8 mouse cellular contexts compared by ENCODE assay signal in the genomic region with DNA sequence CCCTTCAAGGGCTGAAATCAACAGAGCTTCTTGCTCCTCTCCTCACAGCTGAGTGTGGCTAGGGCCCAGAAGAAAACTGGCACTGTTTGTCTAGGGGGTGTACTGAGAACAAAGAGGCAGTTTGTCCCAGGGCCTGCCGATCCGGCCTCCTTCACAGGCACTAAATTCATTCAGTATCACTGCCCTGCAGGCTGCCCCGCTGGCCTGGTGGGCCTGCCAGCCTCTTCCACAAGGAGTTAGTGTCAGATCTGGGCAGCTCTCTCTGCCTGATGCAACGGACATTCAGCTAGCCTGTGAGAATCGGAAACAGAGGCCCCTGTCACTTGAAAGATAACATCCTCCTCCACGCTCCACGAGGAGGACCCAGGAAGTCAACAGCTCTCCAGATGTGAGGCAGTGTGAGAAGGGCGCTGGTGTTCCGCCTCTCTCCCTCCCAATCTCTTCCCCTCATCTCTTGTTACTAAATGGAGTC.
DNase-seq lines count a peak whose midpoint lies in the region; ATAC-seq and TF ChIP-seq lines count a peak whose summit lies in the region.

No protein-coding gene starts in this region.

- intact Hi-C loops in left cerebral cortex, postnatal 36 days (cut with DNase I) = no loop called here

- H3K36me3 ChIP-seq in lung, embryonic 15.5 days = no peaks in the 10 kb centered on the region
- H3K36me3 ChIP-seq in embryonic facial prominence, embryonic 14.5 days (ENCODE audit: control insufficient read depth, insufficient read depth, low read length) = no peaks in the 10 kb centered on the region
- H3K36me3 ChIP-seq in midbrain, postnatal 0 days (ENCODE audit: insufficient read depth, low read length) = no peaks in the 10 kb centered on the region

- WGBS in lung, embryonic 15.5 days = 12% methylated on average over 9 of the region's 9 CpGs
- WGBS in lung, adult 2 months = 24% methylated on average over 9 of the region's 9 CpGs
- 33% methylated on average over 9 of the region's 9 CpGs for WGBS in embryonic facial prominence, embryonic 14.5 days
- 49% methylated on average over 9 of the region's 9 CpGs for WGBS in midbrain, postnatal 0 days

- no peak for TF ChIP-seq POLR2A in lung, adult 2 months (IDR thresholded peaks at IDR 0.05; ENCODE audit: borderline replicate concordance, extremely low read depth, low read depth, low read length)

- 0 out of 2 replicates have a peak, but pooled peaks have one; percentile 43 for ATAC-seq in lung, embryonic 15.5 days (ENCODE audit: borderline replicate concordance, extremely low read depth, low FRiP score, low TSS enrichment)
- peak; percentile 78 for ATAC-seq in embryonic facial prominence, embryonic 14.5 days (ENCODE audit: low read depth)
- ATAC-seq in midbrain, postnatal 0 days (ENCODE audit: low FRiP score) = peak; percentile 86

- H3K9ac ChIP-seq in lung, embryonic 15.5 days = no peak overlapping the region
- H3K9ac ChIP-seq in embryonic facial prominence, embryonic 14.5 days (ENCODE audit: low read depth, low read length) = peak overlapping the region; percentile 34; the same call in 1 of the 2 replicates
- H3K9ac ChIP-seq in midbrain, postnatal 0 days (replicated peaks; ENCODE audit: low read length, poor library complexity, severe bottlenecking) = no peak overlapping the region

- peaks cover 6% of the 10 kb centered on the region for H3K4me1 ChIP-seq in lung, embryonic 15.5 days
- no peaks in the 10 kb centered on the region; the same call in 1 of the 2 replicates for H3K4me1 ChIP-seq in lung, adult 2 months (ENCODE audit: control insufficient read depth, insufficient read depth, low read length)
- H3K4me1 ChIP-seq in embryonic facial prominence, embryonic 14.5 days (ENCODE audit: control insufficient read depth, insufficient read depth, low read length) = peaks cover 3% of the 10 kb centered on the region; the same call in 1 of the 2 replicates
- no peaks in the 10 kb centered on the region for H3K4me1 ChIP-seq in midbrain, postnatal 0 days (ENCODE audit: insufficient read depth, low read length)

- TF ChIP-seq CTCF in lung, adult 2 months (IDR thresholded peaks at IDR 0.05; ENCODE audit: insufficient read depth, low read length) = no peak
- TF ChIP-seq CTCF in midbrain, postnatal 0 days (IDR thresholded peaks at IDR 0.05) = no peak

- H3K27me3 ChIP-seq in lung, embryonic 15.5 days = no peaks in the 10 kb centered on the region
- no peaks in the 10 kb centered on the region for H3K27me3 ChIP-seq in embryonic facial prominence, embryonic 14.5 days (replicated peaks; ENCODE audit: control insufficient read depth, insufficient read depth, low read length)
- no peaks in the 10 kb centered on the region for H3K27me3 ChIP-seq in midbrain, postnatal 0 days (ENCODE audit: insufficient read depth, low read length)

- DNase-seq in lung, adult 2 months = no peak
- peak; percentile 55 for DNase-seq in embryonic facial prominence, embryonic 14.5 days (ENCODE audit: low spot score)
- DNase-seq in heart, postnatal 4 days = peak; percentile 37
- peak; percentile 52 to 53 for DNase-seq in left cerebral cortex, postnatal 36 days (ENCODE audit: low spot score in 2 of 2)
- peak; percentile 87 for DNase-seq in midbrain, postnatal 0 days (ENCODE audit: low spot score)
- no peak for DNase-seq in urinary bladder, postnatal 10 days (ENCODE audit: low spot score)
- no peak for DNase-seq in urinary bladder, postnatal 14 days (ENCODE audit: low spot score)

- H3K4me3 ChIP-seq in lung, embryonic 15.5 days = no peak overlapping the region
- H3K4me3 ChIP-seq in lung, adult 2 months (replicated peaks; ENCODE audit: extremely low read depth, low read depth, low read length) = no peak overlapping the region
- no peak overlapping the region for H3K4me3 ChIP-seq in embryonic facial prominence, embryonic 14.5 days (ENCODE audit: low read depth, low read length)
- H3K4me3 ChIP-seq in midbrain, postnatal 0 days (ENCODE audit: low read depth, low read length) = no peak overlapping the region

- peak overlapping the region; percentile 66 for H3K27ac ChIP-seq in lung, embryonic 15.5 days
- H3K27ac ChIP-seq in embryonic facial prominence, embryonic 14.5 days (replicated peaks; ENCODE audit: low read depth, low read length) = peak overlapping the region; percentile 22
- peak overlapping the region; percentile 13; the same call in 1 of the 2 replicates for H3K27ac ChIP-seq in midbrain, postnatal 0 days (ENCODE audit: low read depth, low read length)

- H3K9me3 ChIP-seq in lung, embryonic 15.5 days = no peaks in the 10 kb centered on the region
- peaks cover 6% of the 10 kb centered on the region; the same call in 1 of the 2 replicates for H3K9me3 ChIP-seq in embryonic facial prominence, embryonic 14.5 days (ENCODE audit: control insufficient read depth, low read length)
- no peaks in the 10 kb centered on the region for H3K9me3 ChIP-seq in midbrain, postnatal 0 days (ENCODE audit: low read length)

- no peak overlapping the region for H3K4me2 ChIP-seq in lung, embryonic 15.5 days
- H3K4me2 ChIP-seq in embryonic facial prominence, embryonic 14.5 days (ENCODE audit: low read depth, low read length) = no peak overlapping the region
- H3K4me2 ChIP-seq in midbrain, postnatal 0 days (ENCODE audit: low read depth, low read length, poor library complexity, severe bottlenecking) = no peak overlapping the region

Comparison
In these comparisons a context has a peak if more than half of its experiments do, and no peak if none do; other contexts are left out.
1. H3K27ac ChIP-seq: peak in every context shown above with its lines; median percentile 66 in lung, embryonic 15.5 days; 22 in embryonic facial prominence, embryonic 14.5 days; 13 in midbrain, postnatal 0 days.
2. DNase-seq: peak in embryonic facial prominence, embryonic 14.5 days (single experiment), heart, postnatal 4 days (single experiment), left cerebral cortex, postnatal 36 days (2 of 2) and midbrain, postnatal 0 days (single experiment); none in lung, adult 2 months (single experiment), urinary bladder, postnatal 10 days (single experiment) and urinary bladder, postnatal 14 days (single experiment).
3. Peak in every context shown above with its lines, with median percentiles within 50 percentile points of each other: ATAC-seq.